Mouse (Mus musculus) myocyte (in vitro differentiated cells): ENCODE results near the gene Cntrob.

Source experiments
- CEBPB ChIP-seq: IDR thresholded peaks from 2 replicates; pipeline ENCODE4 v1.6.1; 2011; ENCODE audit warnings: mild to moderate bottlenecking, moderate library complexity; ENCODE audit not compliant: poor library complexity, insufficient read depth, severe bottlenecking
- E2F4 ChIP-seq: IDR thresholded peaks from one replicate; pipeline ENCODE4 v1.6.1; 2011; ENCODE audit warnings: mild to moderate bottlenecking, control low read depth, moderate library complexity; ENCODE audit not compliant: insufficient read depth
- POLR2A ChIP-seq: IDR thresholded peaks from one replicate; pipeline ENCODE4 v1.6.1; 2011; ENCODE audit warnings: low read depth, mild to moderate bottlenecking, control low read depth, moderate library complexity; ENCODE audit not compliant: insufficient read length
- POLR2AphosphoS2 ChIP-seq: IDR thresholded peaks from one replicate; pipeline ENCODE4 v1.6.1; 2011; ENCODE audit warnings: low read depth, control low read depth; ENCODE audit not compliant: insufficient read length
- TCF12 ChIP-seq: IDR thresholded peaks from one replicate; pipeline ENCODE4 v1.6.1; 2011; ENCODE audit warnings: mild to moderate bottlenecking, control low read depth; ENCODE audit not compliant: poor library complexity, insufficient read depth, severe bottlenecking
- TCF3 ChIP-seq: IDR thresholded peaks from one replicate; pipeline ENCODE4 v1.6.1; 2011; ENCODE audit warnings: low read depth, control low read depth; ENCODE audit not compliant: insufficient read length
- USF1 ChIP-seq: IDR thresholded peaks from one replicate; pipeline ENCODE4 v1.6.1; 2011; ENCODE audit warnings: low read depth, mild to moderate bottlenecking, control low read depth, moderate library complexity

DNA sequence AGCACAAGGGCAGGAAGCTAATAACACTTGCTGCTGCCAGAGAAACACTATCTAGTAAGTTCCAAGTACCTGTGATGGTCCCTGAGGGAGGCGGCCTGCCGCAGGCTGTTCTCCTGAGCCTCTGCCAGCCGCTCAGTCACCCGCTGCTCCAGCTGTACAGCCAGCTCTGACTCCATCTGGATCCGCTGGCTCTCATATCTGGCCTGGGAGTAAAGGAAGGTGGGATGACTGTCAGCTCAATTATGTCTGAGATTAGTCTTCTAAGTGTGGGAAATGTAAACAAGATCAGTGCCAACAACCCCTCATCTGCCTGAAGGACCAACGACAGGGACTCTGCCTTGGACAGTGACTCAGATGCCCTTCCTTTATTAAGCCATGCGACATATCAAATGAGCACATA lies 12.3 kb downstream of the Cntrob start:
- no peak for TF ChIP-seq POLR2A
- TF ChIP-seq TCF12 = no peak
- TF ChIP-seq E2F4 = no peak
- no peak for TF ChIP-seq POLR2AphosphoS2
- no peak for TF ChIP-seq CEBPB
- TF ChIP-seq USF1 = no peak
- TF ChIP-seq TCF3 = no peak
